Mouse (Mus musculus) B cell, adult 67 days (primary cell): ENCODE results near the gene Cage1. TPM values are rescaled to one million over a fixed set of nuclear protein-coding genes. Genes with fewer than 3 reads are reported as not detected.

Experiments used
- total RNA-seq, 2 experiments: library from RNA; stranded (reverse); gene quantifications; 4 replicates each; pipeline ENCODE4 v1.2.4; 2023

The Cage1 gene
- 1 to 10 TPM; 1.8 to 3.2 TPM for total RNA-seq

GRCm38 (mm10) chr13:38037044-38037687 is at the start of gene Cage1:
TSS of gene Cage1 (minus strand) at chr13:38037069.

DNA sequence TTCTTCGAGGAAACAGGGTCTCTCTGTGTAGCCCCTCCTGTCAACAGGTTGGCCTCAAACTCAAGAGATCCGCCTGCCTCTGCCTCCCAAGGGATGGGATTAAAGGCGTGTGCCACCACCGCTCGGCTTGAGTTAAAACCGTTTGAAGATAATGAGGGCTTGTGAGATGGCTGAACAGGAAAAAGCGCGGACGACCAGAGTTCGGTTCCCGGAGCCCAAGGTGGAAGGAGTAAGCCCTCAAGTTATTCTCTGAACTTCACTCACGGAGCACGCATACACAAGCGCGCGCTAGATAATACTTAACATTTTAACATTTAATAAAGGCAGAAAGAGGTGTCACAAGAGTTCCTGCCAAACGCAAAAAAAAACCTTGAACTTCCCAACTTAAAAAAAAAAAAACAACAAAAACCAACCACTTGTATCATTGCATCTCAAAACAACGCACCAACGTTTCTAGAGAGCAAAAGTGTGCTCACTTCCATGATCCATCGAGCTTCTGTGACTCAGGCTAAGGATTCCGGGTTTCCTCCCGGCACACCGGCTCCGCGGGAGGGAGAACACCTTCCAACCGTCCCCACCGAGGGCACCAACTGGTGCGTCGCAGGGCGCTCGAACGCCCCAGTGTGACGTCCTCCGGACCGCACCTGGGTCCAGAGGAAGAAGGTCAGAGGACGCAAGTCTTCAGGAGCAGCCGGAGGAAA is 376 bp downstream of the Cage1 start, which contains the start of gene Riok1:
TSS of gene Riok1 (plus strand) at position 653 of the 701 bp plus-strand sequence.

DNA sequence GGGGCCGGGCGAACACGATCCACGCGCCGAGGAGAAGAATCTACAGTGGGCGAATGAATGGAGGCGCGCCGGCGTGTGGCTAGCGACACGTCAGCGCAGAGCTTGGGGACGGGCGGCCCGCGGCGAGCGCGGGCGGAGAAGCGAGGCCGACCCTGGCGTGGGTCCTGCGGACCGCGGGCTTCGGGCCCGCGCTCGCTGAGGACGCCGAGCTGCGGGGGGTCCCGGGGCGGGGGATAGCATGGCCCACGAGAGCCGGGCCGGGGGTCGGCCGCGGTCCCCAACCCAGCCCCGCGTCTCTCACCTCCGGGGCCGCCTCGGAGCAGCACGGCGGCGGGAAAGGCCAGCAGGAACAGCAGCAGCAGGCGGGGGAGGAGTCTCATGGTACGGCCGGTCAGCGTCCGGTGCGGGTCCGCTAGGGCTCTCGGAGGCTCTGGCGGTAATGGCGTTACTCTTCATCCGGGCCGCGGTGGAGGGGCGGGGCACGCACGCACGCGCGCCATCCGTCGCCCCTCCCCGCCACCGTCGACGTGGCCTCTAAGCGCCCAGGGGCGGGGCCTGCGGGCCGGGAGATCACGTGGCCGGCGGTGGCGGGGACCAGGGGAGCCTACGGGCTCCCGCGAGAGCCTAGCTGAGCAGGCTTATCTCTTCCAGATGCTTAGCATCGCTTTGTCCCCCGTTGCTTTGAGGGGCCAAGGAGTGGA is 43.0 kb downstream of the Cage1 start, which contains the start of gene Ssr1:
TSS of gene Ssr1 (minus strand) at position 514 of the 701 bp plus-strand sequence.

Other genes starting within 250 kb of the Cage1 start
- 10 to 100 TPM; 58.0 to 66.8 TPM for gene Ssr1, start 42.9 kb downstream of the Cage1 start, total RNA-seq
- gene Riok1, start 74 bp downstream of the Cage1 start, total RNA-seq: 100 to 1,000 TPM; 108 to 122 TPM
- not detected for gene Dsp, start 114.2 kb upstream of the Cage1 start, total RNA-seq
- 10 to 100 TPM; 56.8 to 58.7 TPM for gene Snrnp48, start 167.9 kb upstream of the Cage1 start, total RNA-seq